Mouse (Mus musculus): ENCODE results near the gene Rab3gap1. TPM values are rescaled to one million over a fixed set of nuclear protein-coding genes. Genes with fewer than 3 reads are reported as not detected.

Rab3gap1 gene
- polyA plus RNA-seq, 2 experiments, result 18.5 to 23.3 TPM

GRCm38 (mm10) chr1:127915802-127916201 is 47.2 kb downstream of the Rab3gap1 start:
- 63% methylated on average over 1 of the region's 1 CpGs for WGBS

GRCm38 (mm10) chr1:127933405-127933804 is 64.8 kb downstream of the Rab3gap1 start:
- Histone ChIP-seq H3K27me3 (ENCODE audit: control insufficient read depth, insufficient read depth, low read length) (no peaks in the 10 kb centered on the region), H3K4me1 (ENCODE audit: control insufficient read depth, insufficient read depth, low read length) (no peaks in the 10 kb centered on the region), H3K9ac (ENCODE audit: low read depth, low read length, severe bottlenecking) (no peak overlapping the region), H3K36me3 (ENCODE audit: control insufficient read depth, insufficient read depth, low read length) (peaks cover 66% of the 10 kb centered on the region), H3K4me2 (replicated peaks; ENCODE audit: low read depth, low read length, severe bottlenecking) (no peak overlapping the region), H3K9me3 (ENCODE audit: control insufficient read depth, low read length) (no peaks in the 10 kb centered on the region), H3K4me3 (replicated peaks; ENCODE audit: low read length) (no peak overlapping the region), H3K27ac (replicated peaks; ENCODE audit: low read depth, low read length) (no peak overlapping the region)
- 94% methylated on average over 2 of the region's 2 CpGs for WGBS
- ATAC-seq (ENCODE audit: low FRiP score, low read depth) (no peak), DNase-seq (ENCODE audit: low spot score) (no peak)
- no peak for TF ChIP-seq POLR2A (IDR thresholded peaks at IDR 0.05; ENCODE audit: borderline replicate concordance, extremely low read depth, insufficient read depth, insufficient read length)

More at GRCm38 (mm10) chr1:127915802-127916201, 47.2 kb downstream of the Rab3gap1 start:
- H3K4me3 ChIP-seq (replicated peaks; ENCODE audit: low read length), result no peak overlapping the region
- no peaks in the 10 kb centered on the region for H3K27me3 ChIP-seq (ENCODE audit: control insufficient read depth, insufficient read depth, low read length)
- no peak overlapping the region for H3K9ac ChIP-seq (ENCODE audit: low read depth, low read length, severe bottlenecking)
- DNase-seq (ENCODE audit: low spot score) (no peak), ATAC-seq (ENCODE audit: low FRiP score, low read depth) (no peak)
- no peak overlapping the region for H3K4me2 ChIP-seq (replicated peaks; ENCODE audit: low read depth, low read length, severe bottlenecking)
- H3K27ac ChIP-seq (replicated peaks; ENCODE audit: low read depth, low read length), result no peak overlapping the region
- no peaks in the 10 kb centered on the region for H3K9me3 ChIP-seq (ENCODE audit: control insufficient read depth, low read length)
- TF ChIP-seq POLR2A (IDR thresholded peaks at IDR 0.05; ENCODE audit: borderline replicate concordance, extremely low read depth, insufficient read depth, insufficient read length), result no peak
- peaks cover 18% of the 10 kb centered on the region for H3K36me3 ChIP-seq (ENCODE audit: control insufficient read depth, insufficient read depth, low read length)
- no peaks in the 10 kb centered on the region for H3K4me1 ChIP-seq (ENCODE audit: control insufficient read depth, insufficient read depth, low read length)

GRCm38 (mm10) chr1:127934322-127934721 is 65.7 kb downstream of the Rab3gap1 start:
- Histone ChIP-seq H3K9ac (ENCODE audit: low read depth, low read length, severe bottlenecking) (no peak overlapping the region), H3K9me3 (ENCODE audit: control insufficient read depth, low read length) (peaks cover 8% of the 10 kb centered on the region), H3K36me3 (ENCODE audit: control insufficient read depth, insufficient read depth, low read length) (peaks cover 73% of the 10 kb centered on the region), H3K4me1 (ENCODE audit: control insufficient read depth, insufficient read depth, low read length) (no peaks in the 10 kb centered on the region), H3K4me3 (replicated peaks; ENCODE audit: low read length) (no peak overlapping the region), H3K4me2 (replicated peaks; ENCODE audit: low read depth, low read length, severe bottlenecking) (no peak overlapping the region), H3K27ac (replicated peaks; ENCODE audit: low read depth, low read length) (no peak overlapping the region), H3K27me3 (ENCODE audit: control insufficient read depth, insufficient read depth, low read length) (no peaks in the 10 kb centered on the region)
- DNase-seq (ENCODE audit: low spot score) (no peak), ATAC-seq (ENCODE audit: low FRiP score, low read depth) (no peak)
- no peak for TF ChIP-seq POLR2A (IDR thresholded peaks at IDR 0.05; ENCODE audit: borderline replicate concordance, extremely low read depth, insufficient read depth, insufficient read length)
- WGBS, result 95% methylated on average over 5 of the region's 5 CpGs

- ATAC-seq (ENCODE audit: low FRiP score, low read depth) (no peak), DNase-seq (ENCODE audit: low spot score) (no peak)
- Histone ChIP-seq H3K36me3 (ENCODE audit: control insufficient read depth, insufficient read depth, low read length) (peaks cover 85% of the 10 kb centered on the region), H3K27me3 (ENCODE audit: control insufficient read depth, insufficient read depth, low read length) (no peaks in the 10 kb centered on the region), H3K4me3 (replicated peaks; ENCODE audit: low read length) (no peak overlapping the region), H3K4me2 (replicated peaks; ENCODE audit: low read depth, low read length, severe bottlenecking) (no peak overlapping the region), H3K27ac (replicated peaks; ENCODE audit: low read depth, low read length) (no peak overlapping the region), H3K4me1 (ENCODE audit: control insufficient read depth, insufficient read depth, low read length) (no peaks in the 10 kb centered on the region), H3K9me3 (ENCODE audit: control insufficient read depth, low read length) (peaks cover 8% of the 10 kb centered on the region), H3K9ac (ENCODE audit: low read depth, low read length, severe bottlenecking) (no peak overlapping the region)
- TF ChIP-seq POLR2A (IDR thresholded peaks at IDR 0.05; ENCODE audit: borderline replicate concordance, extremely low read depth, insufficient read depth, insufficient read length), result no peak
- WGBS, result 69% methylated on average over 8 of the region's 8 CpGs
These were observed 68.7 kb downstream of the Rab3gap1 start for GRCm38 (mm10) chr1:127937277-127937676.

GRCm38 (mm10) chr1:127942231-127942630 is 73.7 kb downstream of the Rab3gap1 start:
- ATAC-seq (ENCODE audit: low FRiP score, low read depth) (no peak), DNase-seq (ENCODE audit: low spot score) (no peak)
- no peaks in the 10 kb centered on the region for H3K27me3 ChIP-seq (ENCODE audit: control insufficient read depth, insufficient read depth, low read length)
- H3K27ac ChIP-seq (replicated peaks; ENCODE audit: low read depth, low read length), result no peak overlapping the region
- no peaks in the 10 kb centered on the region for H3K4me1 ChIP-seq (ENCODE audit: control insufficient read depth, insufficient read depth, low read length)
- peaks cover 8% of the 10 kb centered on the region for H3K9me3 ChIP-seq (ENCODE audit: control insufficient read depth, low read length)
- H3K4me3 ChIP-seq (replicated peaks; ENCODE audit: low read length), result no peak overlapping the region
- WGBS, result 97% methylated on average over 9 of the region's 10 CpGs
- no peak for TF ChIP-seq POLR2A (IDR thresholded peaks at IDR 0.05; ENCODE audit: borderline replicate concordance, extremely low read depth, insufficient read depth, insufficient read length)
- H3K4me2 ChIP-seq (replicated peaks; ENCODE audit: low read depth, low read length, severe bottlenecking), result no peak overlapping the region
- H3K36me3 ChIP-seq (ENCODE audit: control insufficient read depth, insufficient read depth, low read length), result peaks cover 73% of the 10 kb centered on the region
- no peak overlapping the region for H3K9ac ChIP-seq (ENCODE audit: low read depth, low read length, severe bottlenecking)

- H3K4me2 ChIP-seq (replicated peaks; ENCODE audit: low read depth, low read length, severe bottlenecking), result no peak overlapping the region
- no peaks in the 10 kb centered on the region for H3K27me3 ChIP-seq (ENCODE audit: control insufficient read depth, insufficient read depth, low read length)
- no peak overlapping the region for H3K27ac ChIP-seq (replicated peaks; ENCODE audit: low read depth, low read length)
- ATAC-seq (ENCODE audit: low FRiP score, low read depth), result no peak
- no peak overlapping the region for H3K4me3 ChIP-seq (replicated peaks; ENCODE audit: low read length)
- TF ChIP-seq POLR2A (IDR thresholded peaks at IDR 0.05; ENCODE audit: borderline replicate concordance, extremely low read depth, insufficient read depth, insufficient read length), result no peak
- no peak for DNase-seq (ENCODE audit: low spot score)
- peaks cover 61% of the 10 kb centered on the region for H3K36me3 ChIP-seq (ENCODE audit: control insufficient read depth, insufficient read depth, low read length)
- no peaks in the 10 kb centered on the region for H3K4me1 ChIP-seq (ENCODE audit: control insufficient read depth, insufficient read depth, low read length)
- peaks cover 7% of the 10 kb centered on the region for H3K9me3 ChIP-seq (ENCODE audit: control insufficient read depth, low read length)
- H3K9ac ChIP-seq (ENCODE audit: low read depth, low read length, severe bottlenecking), result no peak overlapping the region
- WGBS, result 83% methylated on average over 6 of the region's 6 CpGs
These were observed 74.9 kb downstream of the Rab3gap1 start for GRCm38 (mm10) chr1:127943516-127943915.
